Mouse (Mus musculus): ENCODE data around the gene Abca1. TPM values are rescaled to one million over a fixed set of nuclear protein-coding genes. Genes with fewer than 3 reads are reported as not detected.

Gene Abca1
- 2.3 and 2.4 TPM in 2 replicates for polyA plus RNA-seq (2015; fragmentation: Nextera tagmentation; extraction: Ambion mirVana)

GRCm38 (mm10) chr4:53159767-53160166 lies at the start of gene Abca1:
TSS of gene Abca1 (minus strand) at chr4:53159895.
- H3K4me3 ChIP-seq (ENCODE audit: low read length), result peak within 1 kb of the TSS; percentile 68
- WGBS, result under 1% methylated on average over 37 of the region's 37 CpGs
- no peaks in the 10 kb centered on the region for H3K9me3 ChIP-seq (ENCODE audit: control insufficient read depth, low read length)
- no peaks in the 10 kb centered on the region for H3K27me3 ChIP-seq (replicated peaks; ENCODE audit: control insufficient read depth, insufficient read depth, low read length)
- no peaks in the 10 kb centered on the region for H3K36me3 ChIP-seq (ENCODE audit: control insufficient read depth, insufficient read depth, low read length)
- no peak within 1 kb of the TSS; the same call in 1 of the 2 replicates for H3K27ac ChIP-seq (ENCODE audit: low read length)
- peak; percentile 98 for ATAC-seq
- peak within 1 kb of the TSS; percentile 71 for H3K9ac ChIP-seq (ENCODE audit: low read depth, low read length)
- peaks cover 7% of the 10 kb centered on the region for H3K4me1 ChIP-seq (ENCODE audit: control insufficient read depth, insufficient read depth, low read length)
- H3K4me2 ChIP-seq (ENCODE audit: low read depth, low read length), result peak within 1 kb of the TSS; percentile 96

DNA sequence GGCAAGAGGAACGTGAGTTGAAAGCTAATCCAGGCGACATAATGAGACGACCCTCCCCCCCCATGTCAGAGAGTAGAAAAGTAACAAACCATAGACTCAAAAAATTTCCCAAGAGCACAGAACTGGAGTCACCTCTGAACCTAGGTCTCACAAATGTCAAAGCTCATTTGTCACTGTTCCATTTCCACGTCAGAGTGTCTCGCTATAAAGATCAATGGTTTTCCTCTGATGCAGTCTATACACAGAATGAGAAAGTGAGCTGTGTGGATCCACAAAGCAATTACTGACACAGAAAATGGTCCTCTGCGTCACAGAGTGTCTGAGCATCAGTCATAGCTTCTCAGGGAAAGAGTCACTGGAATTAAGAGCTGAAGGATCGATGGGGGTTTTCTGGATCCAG lies 44.8 kb upstream of the Abca1 start:
- 66% methylated on average over 7 of the region's 7 CpGs for WGBS

GRCm38 (mm10) chr4:53203595-53204400 lies 44.1 kb upstream of the Abca1 start:
- Histone ChIP-seq H3K4me1 (ENCODE audit: control insufficient read depth, insufficient read depth, low read length) (peaks cover 3% of the 10 kb centered on the region; the same call in 1 of the 2 replicates), H3K9me3 (ENCODE audit: control insufficient read depth, low read length) (no peaks in the 10 kb centered on the region), H3K36me3 (ENCODE audit: control insufficient read depth, insufficient read depth, low read length) (no peaks in the 10 kb centered on the region), H3K27me3 (replicated peaks; ENCODE audit: control insufficient read depth, insufficient read depth, low read length) (no peaks in the 10 kb centered on the region), H3K4me2 (ENCODE audit: low read depth, low read length) (peak overlapping the region; percentile 7; the same call in 1 of the 2 replicates), H3K27ac (ENCODE audit: low read length) (no peak overlapping the region), H3K4me3 (ENCODE audit: low read length) (no peak overlapping the region), H3K9ac (ENCODE audit: low read depth, low read length) (no peak overlapping the region)
- peak; percentile 89 for ATAC-seq
- WGBS, result 69% methylated on average over 15 of the region's 15 CpGs

More for the DNA sequence above, 44.8 kb upstream of the Abca1 start:
- Histone ChIP-seq H3K4me3 (ENCODE audit: low read length) (no peak overlapping the region), H3K27ac (ENCODE audit: low read length) (no peak overlapping the region), H3K9me3 (ENCODE audit: control insufficient read depth, low read length) (no peaks in the 10 kb centered on the region), H3K4me2 (ENCODE audit: low read depth, low read length) (no peak overlapping the region), H3K27me3 (replicated peaks; ENCODE audit: control insufficient read depth, insufficient read depth, low read length) (no peaks in the 10 kb centered on the region), H3K4me1 (ENCODE audit: control insufficient read depth, insufficient read depth, low read length) (peaks cover 3% of the 10 kb centered on the region; the same call in 1 of the 2 replicates), H3K36me3 (ENCODE audit: control insufficient read depth, insufficient read depth, low read length) (no peaks in the 10 kb centered on the region), H3K9ac (ENCODE audit: low read depth, low read length) (no peak overlapping the region)
- ATAC-seq, result no peak

GRCm38 (mm10) chr4:53200276-53200675 lies 40.6 kb upstream of the Abca1 start:
- Histone ChIP-seq H3K27me3 (replicated peaks; ENCODE audit: control insufficient read depth, insufficient read depth, low read length) (no peaks in the 10 kb centered on the region), H3K4me1 (ENCODE audit: control insufficient read depth, insufficient read depth, low read length) (peaks cover 7% of the 10 kb centered on the region; the same call in 1 of the 2 replicates), H3K9me3 (ENCODE audit: control insufficient read depth, low read length) (no peaks in the 10 kb centered on the region), H3K4me3 (ENCODE audit: low read length) (no peak overlapping the region), H3K4me2 (ENCODE audit: low read depth, low read length) (no peak overlapping the region), H3K27ac (ENCODE audit: low read length) (no peak overlapping the region), H3K36me3 (ENCODE audit: control insufficient read depth, insufficient read depth, low read length) (no peaks in the 10 kb centered on the region), H3K9ac (ENCODE audit: low read depth, low read length) (no peak overlapping the region)
- WGBS, result 93% methylated on average over 1 of the region's 1 CpGs
- no peak for ATAC-seq

GRCm38 (mm10) chr4:53197842-53198241 lies 38.1 kb upstream of the Abca1 start:
- ATAC-seq, result no peak
- 80% methylated on average over 4 of the region's 4 CpGs for WGBS
- no peak overlapping the region for H3K4me3 ChIP-seq (ENCODE audit: low read length)

GRCm38 (mm10) chr4:53196058-53196771 lies 36.5 kb upstream of the Abca1 start:
- H3K4me3 ChIP-seq (ENCODE audit: low read length), result peak overlapping the region; percentile 45
- H3K27ac ChIP-seq (ENCODE audit: low read length), result no peak overlapping the region
- H3K4me2 ChIP-seq (ENCODE audit: low read depth, low read length), result peak overlapping the region; percentile 53
- no peaks in the 10 kb centered on the region for H3K27me3 ChIP-seq (replicated peaks; ENCODE audit: control insufficient read depth, insufficient read depth, low read length)
- H3K9me3 ChIP-seq (ENCODE audit: control insufficient read depth, low read length), result no peaks in the 10 kb centered on the region
- 12% methylated on average over 24 of the region's 24 CpGs for WGBS
- ATAC-seq, result peak; percentile 98
- no peaks in the 10 kb centered on the region for H3K36me3 ChIP-seq (ENCODE audit: control insufficient read depth, insufficient read depth, low read length)
- peaks cover 4% of the 10 kb centered on the region; the same call in 1 of the 2 replicates for H3K4me1 ChIP-seq (ENCODE audit: control insufficient read depth, insufficient read depth, low read length)
- peak overlapping the region; percentile 51; the same call in 1 of the 2 replicates for H3K9ac ChIP-seq (ENCODE audit: low read depth, low read length)

More at GRCm38 (mm10) chr4:53197842-53198241, 38.1 kb upstream of the Abca1 start:
- no peaks in the 10 kb centered on the region for H3K27me3 ChIP-seq (replicated peaks; ENCODE audit: control insufficient read depth, insufficient read depth, low read length)
- H3K9ac ChIP-seq (ENCODE audit: low read depth, low read length), result no peak overlapping the region
- no peaks in the 10 kb centered on the region for H3K36me3 ChIP-seq (ENCODE audit: control insufficient read depth, insufficient read depth, low read length)
- H3K4me1 ChIP-seq (ENCODE audit: control insufficient read depth, insufficient read depth, low read length), result peaks cover 4% of the 10 kb centered on the region; the same call in 1 of the 2 replicates
- H3K9me3 ChIP-seq (ENCODE audit: control insufficient read depth, low read length), result no peaks in the 10 kb centered on the region
- no peak overlapping the region for H3K27ac ChIP-seq (ENCODE audit: low read length)
- H3K4me2 ChIP-seq (ENCODE audit: low read depth, low read length), result no peak overlapping the region

GRCm38 (mm10) chr4:53187071-53187470 lies 27.4 kb upstream of the Abca1 start:
- H3K9ac ChIP-seq (ENCODE audit: low read depth, low read length), result no peak overlapping the region
- H3K4me1 ChIP-seq (ENCODE audit: control insufficient read depth, insufficient read depth, low read length), result no peaks in the 10 kb centered on the region
- H3K9me3 ChIP-seq (ENCODE audit: control insufficient read depth, low read length), result no peaks in the 10 kb centered on the region
- H3K4me3 ChIP-seq (ENCODE audit: low read length), result no peak overlapping the region
- H3K36me3 ChIP-seq (ENCODE audit: control insufficient read depth, insufficient read depth, low read length), result no peaks in the 10 kb centered on the region
- H3K27me3 ChIP-seq (replicated peaks; ENCODE audit: control insufficient read depth, insufficient read depth, low read length), result no peaks in the 10 kb centered on the region
- H3K4me2 ChIP-seq (ENCODE audit: low read depth, low read length), result no peak overlapping the region
- WGBS, result 25% methylated on average over 4 of the region's 4 CpGs
- peak; percentile 70 for ATAC-seq
- no peak overlapping the region for H3K27ac ChIP-seq (ENCODE audit: low read length)

DNA sequence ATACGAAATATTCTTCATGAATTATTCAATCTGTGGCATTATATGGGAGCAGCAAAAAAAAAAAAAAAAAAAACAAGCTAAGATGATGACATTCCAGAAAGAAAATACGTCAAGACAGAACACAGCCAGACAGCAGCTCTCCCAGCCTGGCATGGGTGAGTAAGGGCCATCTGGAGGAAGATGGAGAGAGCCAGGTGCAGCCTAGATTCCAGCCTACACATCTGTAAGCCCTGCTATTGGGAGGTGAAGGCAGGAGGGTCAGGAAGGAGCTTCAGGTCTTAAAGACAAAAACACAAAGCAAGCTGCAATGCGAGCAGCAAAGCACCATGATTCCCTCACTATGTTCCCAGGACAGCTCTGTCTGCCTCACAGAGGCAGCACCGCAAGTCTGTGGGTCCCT lies 26.9 kb upstream of the Abca1 start:
- Histone ChIP-seq H3K4me2 (ENCODE audit: low read depth, low read length) (no peak overlapping the region), H3K27me3 (replicated peaks; ENCODE audit: control insufficient read depth, insufficient read depth, low read length) (no peaks in the 10 kb centered on the region), H3K9me3 (ENCODE audit: control insufficient read depth, low read length) (no peaks in the 10 kb centered on the region), H3K4me1 (ENCODE audit: control insufficient read depth, insufficient read depth, low read length) (no peaks in the 10 kb centered on the region), H3K9ac (ENCODE audit: low read depth, low read length) (no peak overlapping the region), H3K27ac (ENCODE audit: low read length) (peak overlapping the region; percentile 42), H3K36me3 (ENCODE audit: control insufficient read depth, insufficient read depth, low read length) (no peaks in the 10 kb centered on the region), H3K4me3 (ENCODE audit: low read length) (no peak overlapping the region)
- no peak for ATAC-seq
- 64% methylated on average over 4 of the region's 4 CpGs for WGBS

GRCm38 (mm10) chr4:53186141-53186540 lies 26.4 kb upstream of the Abca1 start:
- H3K36me3 ChIP-seq (ENCODE audit: control insufficient read depth, insufficient read depth, low read length), result no peaks in the 10 kb centered on the region
- WGBS, result 82% methylated on average over 4 of the region's 4 CpGs

More at GRCm38 (mm10) chr4:53186141-53186540, 26.4 kb upstream of the Abca1 start:
- H3K27me3 ChIP-seq (replicated peaks; ENCODE audit: control insufficient read depth, insufficient read depth, low read length), result no peaks in the 10 kb centered on the region
- no peaks in the 10 kb centered on the region for H3K4me1 ChIP-seq (ENCODE audit: control insufficient read depth, insufficient read depth, low read length)
- H3K9ac ChIP-seq (ENCODE audit: low read depth, low read length), result no peak overlapping the region
- no peaks in the 10 kb centered on the region for H3K9me3 ChIP-seq (ENCODE audit: control insufficient read depth, low read length)
- no peak overlapping the region for H3K4me3 ChIP-seq (ENCODE audit: low read length)
- ATAC-seq, result no peak
- H3K27ac ChIP-seq (ENCODE audit: low read length), result 0 out of 2 replicates have a peak overlapping the region, but pooled peaks have one; percentile 42
- H3K4me2 ChIP-seq (ENCODE audit: low read depth, low read length), result no peak overlapping the region
